Mouse (Mus musculus): ENCODE measurements around the gene Gfral.
"Not testable (repeated sequence)": the region's sequence is repeated elsewhere in the genome, so short reads cannot be mapped to it uniquely, and the experiment has no call there.

Gfral gene

GRCm38 (mm10) chr9:76129353-76129752, 84.1 kb downstream of the Gfral start:
- no peak for ATAC-seq (ENCODE audit: insufficient number of reproducible peaks, low FRiP score, low TSS enrichment)

GRCm38 (mm10) chr9:76124249-76124648, 89.2 kb downstream of the Gfral start:
- no peak for ATAC-seq (ENCODE audit: insufficient number of reproducible peaks, low FRiP score, low TSS enrichment)

DNA sequence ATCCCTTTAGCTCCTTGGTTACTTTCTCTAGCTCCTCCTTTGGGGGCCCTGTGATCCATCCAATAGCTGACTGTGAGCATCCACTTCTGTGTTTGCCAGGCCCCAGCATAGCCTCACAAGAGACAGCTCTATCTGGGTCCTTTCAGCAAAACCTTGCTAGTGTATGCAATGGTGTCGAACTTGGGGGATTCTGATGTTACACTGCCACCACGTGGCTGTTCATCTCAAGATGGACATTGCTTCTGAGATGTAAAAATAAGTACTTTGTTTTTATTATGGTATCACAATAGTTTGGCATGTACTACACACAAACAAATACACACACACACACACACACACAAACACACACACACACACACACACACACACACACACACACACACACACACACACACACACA, 90.6 kb downstream of the Gfral start:
- ATAC-seq (ENCODE audit: insufficient number of reproducible peaks, low FRiP score, low TSS enrichment), result not testable (repeated sequence)
